Mouse (Mus musculus) urinary bladder, postnatal 14 days (tissue): ENCODE results near the gene Zdhhc8.
"Not testable (repeated sequence)": the region's sequence is repeated elsewhere in the genome, so short reads cannot be mapped to it uniquely, and the experiment has no call there.

Experiments used
- DNase-seq: peaks from one replicate; pipeline ENCODE4 v3.0.0; 2021; ENCODE audit warnings: low spot score

Zdhhc8 gene

GRCm38 (mm10) chr16:18195561-18195960 lies 39.4 kb downstream of the Zdhhc8 start:
- DNase-seq = not testable (repeated sequence)

DNA sequence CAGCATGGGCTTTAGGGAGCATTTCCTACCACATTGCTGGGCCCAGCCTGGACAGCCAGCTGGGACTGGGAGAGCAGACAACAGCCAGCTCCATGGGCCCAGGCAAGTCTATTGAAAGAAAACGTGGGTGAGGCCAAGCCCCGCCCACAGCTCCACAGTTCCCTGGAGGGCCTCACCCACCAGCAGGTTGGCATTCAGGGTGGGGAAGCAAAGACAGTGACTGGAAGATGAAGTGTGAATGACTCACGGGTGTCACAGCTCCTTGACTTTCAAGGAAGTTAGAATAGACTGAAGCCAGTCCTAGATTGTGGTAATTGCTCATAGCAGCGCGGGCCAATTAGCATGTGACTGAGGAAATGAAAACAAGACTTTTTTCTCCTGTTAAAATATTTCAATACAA lies 39.9 kb downstream of the Zdhhc8 start:
- peak; percentile 65 for DNase-seq

- no peak for DNase-seq
Observed at GRCm38 (mm10) chr16:18194208-18194985, 40.5 kb downstream of the Zdhhc8 start.

GRCm38 (mm10) chr16:18191006-18191405 lies 43.9 kb downstream of the Zdhhc8 start:
- no peak for DNase-seq

DNA sequence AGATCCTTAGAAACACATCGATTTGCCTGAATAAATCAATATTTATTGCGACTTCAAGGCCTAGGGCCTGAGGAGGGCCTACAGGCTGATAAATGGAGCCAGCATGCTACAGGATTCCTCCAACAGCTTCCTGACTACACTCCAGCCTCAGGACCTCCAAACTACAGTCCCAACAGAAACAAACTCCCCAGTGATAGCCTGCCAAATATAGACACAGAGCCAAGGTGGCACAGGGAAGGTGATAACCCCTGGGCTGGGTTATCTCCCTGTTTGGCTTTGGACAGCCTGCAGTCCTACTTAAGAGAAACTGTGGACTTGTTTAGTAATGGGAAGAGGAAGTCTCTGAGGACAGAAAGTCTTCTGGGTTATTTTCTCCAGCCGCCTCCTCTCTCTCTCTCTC lies 47.7 kb downstream of the Zdhhc8 start:
- no peak for DNase-seq

- DNase-seq = no peak
Observed at GRCm38 (mm10) chr16:18186798-18187197, 48.1 kb downstream of the Zdhhc8 start.

DNA sequence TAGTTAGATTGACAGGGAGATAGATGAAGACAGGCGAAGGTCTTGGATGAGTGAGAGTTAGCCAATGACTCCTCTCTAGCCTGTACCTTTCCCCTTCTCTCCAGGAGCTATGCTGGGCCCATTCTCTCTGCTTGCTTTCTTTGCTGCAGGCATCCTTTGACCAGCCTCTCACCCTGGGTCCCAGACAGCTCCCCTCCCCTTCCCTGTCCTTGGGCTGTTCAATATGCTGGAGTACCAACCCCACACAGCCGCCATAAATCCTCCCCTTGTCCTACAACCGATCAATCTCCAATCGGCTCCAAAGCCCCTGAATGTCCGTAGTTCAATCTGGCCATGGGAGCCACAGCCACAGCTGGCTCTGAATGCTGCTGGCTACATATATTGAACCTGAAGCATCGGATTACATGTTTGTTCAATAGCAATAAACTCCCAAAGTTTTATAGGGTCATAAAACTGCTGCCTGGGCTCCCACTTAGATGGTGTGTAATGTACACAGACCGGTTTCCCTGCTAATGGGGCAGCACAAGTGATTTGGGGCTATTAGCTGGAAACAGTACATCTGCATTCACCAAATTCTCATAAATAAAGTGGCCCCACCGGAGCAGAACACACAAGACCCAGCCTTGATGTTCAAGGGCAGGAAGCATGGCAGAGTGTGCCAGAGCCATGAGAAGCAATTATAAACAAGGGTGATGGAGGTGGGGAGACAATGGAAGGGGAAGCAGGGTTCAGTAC lies 49.1 kb downstream of the Zdhhc8 start:
- no peak for DNase-seq

- DNase-seq = no peak
Observed at GRCm38 (mm10) chr16:18182766-18183165, 52.2 kb downstream of the Zdhhc8 start.

DNA sequence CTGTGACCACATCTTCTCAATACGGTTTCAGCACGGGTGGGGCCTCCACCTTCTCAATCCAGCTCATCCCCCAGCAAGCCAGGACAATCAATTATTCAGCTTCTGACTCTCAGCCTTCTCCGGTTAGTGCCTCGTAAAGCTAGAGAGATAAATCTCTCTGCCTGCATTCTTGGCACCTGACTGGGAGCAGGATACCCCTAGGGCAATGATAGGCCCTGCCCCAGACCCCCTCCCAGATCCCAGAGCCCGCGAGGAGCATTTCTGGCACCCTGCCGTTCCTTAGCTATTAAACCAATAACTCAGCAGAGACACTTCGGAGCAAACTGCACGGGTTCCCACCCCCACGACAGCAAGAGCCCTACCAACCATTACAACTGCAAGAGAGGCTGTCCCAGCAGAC lies 53.5 kb downstream of the Zdhhc8 start:
- DNase-seq = no peak

GRCm38 (mm10) chr16:18179591-18179990 lies 55.3 kb downstream of the Zdhhc8 start:
- no peak for DNase-seq

DNA sequence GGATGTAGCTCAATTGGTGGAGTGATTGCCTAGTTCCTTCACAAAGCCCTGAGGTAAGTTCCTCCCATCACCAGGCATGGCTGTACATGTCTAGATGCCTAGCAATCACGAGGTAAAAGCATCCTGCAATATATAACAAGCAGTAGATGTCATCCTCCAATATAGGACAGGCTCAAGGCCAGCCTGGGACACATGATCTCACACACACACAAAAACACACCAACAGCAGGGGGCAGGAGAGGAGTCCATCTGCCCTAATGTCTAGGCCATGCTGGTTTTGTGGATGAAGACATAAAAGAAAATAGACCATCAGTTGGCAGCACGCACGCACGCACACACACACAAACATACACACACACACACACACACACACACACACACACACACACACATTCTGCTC lies 58.2 kb downstream of the Zdhhc8 start:
- no peak for DNase-seq

DNA sequence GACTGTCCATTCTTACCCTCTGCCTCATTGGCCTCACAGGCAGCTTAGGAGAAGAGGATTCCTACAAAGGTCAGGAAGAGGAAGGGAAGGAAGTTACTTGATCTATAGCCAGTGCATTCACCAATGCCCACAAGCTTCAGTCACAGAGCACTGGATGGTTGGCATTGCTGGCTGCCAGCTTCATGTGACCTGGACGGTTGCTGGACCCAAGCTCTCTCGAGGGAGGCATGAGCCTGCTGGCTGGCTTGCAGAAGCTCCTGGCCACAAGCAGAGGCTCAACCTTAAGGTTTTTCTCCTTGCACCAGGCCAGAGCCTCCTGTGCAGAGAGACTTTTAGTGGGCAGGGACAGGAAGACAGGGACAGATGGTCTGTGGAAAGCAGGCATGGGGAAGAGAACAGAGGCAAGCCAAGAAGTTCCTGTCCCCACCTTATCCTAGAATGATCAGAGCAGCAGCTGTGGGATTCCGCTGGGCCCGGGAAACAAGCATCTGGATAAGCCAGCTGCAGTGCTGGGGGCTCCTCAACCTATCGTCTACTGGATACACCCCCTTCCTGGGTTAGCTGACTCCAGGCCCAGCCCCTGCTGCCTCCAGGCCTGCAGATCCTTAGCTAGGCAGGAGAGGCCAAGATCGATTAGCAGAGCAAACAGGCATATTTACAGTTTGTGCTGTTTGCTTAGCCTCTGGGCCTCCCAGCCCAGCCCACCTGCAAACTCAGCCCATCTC lies 59.0 kb downstream of the Zdhhc8 start:
- no peak for DNase-seq

DNA sequence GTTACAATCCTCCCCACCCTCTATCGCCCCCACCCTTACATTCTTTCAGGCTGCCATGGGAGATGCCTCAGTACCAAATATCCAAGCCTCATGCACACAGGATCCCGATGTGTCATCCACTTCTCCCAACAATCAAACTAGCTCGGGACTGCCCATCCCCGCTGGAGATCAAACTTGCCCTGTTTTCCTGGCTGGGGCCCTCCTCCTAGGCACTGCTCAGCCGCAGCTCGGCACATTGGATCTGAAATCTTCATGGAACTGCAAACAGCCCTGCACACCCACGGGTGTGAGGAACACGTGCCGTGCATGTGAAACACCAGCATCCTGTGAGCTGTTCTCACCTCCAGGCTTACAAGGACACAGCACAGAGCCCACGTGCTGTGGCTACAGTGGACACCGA lies 61.1 kb downstream of the Zdhhc8 start:
- no peak for DNase-seq

DNA sequence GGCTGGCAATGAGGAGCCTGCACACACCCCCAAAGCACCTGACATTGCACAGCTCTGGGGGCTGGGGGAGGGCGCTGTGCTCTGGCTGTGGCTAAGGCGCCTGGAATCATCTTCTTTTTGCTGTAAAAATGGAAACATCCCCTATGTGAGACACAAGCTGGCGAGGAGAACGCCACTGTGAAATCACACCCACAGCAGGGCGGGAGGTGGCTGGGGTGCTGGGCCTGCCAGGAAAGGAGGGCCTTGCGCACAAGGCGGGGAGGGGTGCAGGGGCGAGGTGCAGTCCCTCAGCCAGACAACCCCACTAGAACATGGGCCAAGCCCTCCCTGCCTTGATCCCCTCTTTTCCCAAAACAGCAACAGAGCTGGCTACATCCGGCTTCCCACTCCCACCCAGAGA lies 61.7 kb downstream of the Zdhhc8 start:
- DNase-seq = no peak

DNA sequence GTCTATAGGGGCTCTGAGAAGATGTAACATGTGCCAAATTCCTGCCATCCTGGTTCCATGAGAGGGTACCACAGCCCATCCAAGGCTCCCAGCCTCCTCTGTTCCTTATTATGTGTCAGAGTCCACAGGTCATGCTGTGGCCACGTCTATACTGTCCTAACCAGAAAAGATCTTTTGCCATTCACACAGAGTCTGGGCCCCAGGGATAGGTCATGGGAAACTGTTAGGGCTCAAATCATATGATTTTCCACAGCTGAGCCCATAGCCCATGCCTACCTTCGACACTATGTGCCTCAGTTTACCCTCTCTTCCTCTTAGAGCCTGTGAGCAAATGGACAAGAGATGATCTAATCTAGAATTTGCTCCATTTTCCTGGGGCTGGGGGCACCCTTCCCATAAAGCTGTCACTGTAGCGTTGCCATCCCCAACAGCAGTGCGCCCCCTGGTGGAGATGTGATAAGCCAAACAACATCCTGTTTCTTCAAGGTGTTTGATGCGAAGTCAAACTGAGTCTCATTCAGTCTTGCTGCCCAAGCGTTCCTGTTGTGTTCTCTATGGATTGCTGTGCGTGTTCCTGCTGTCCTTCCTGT lies 62.6 kb downstream of the Zdhhc8 start:
- peak; percentile 83 for DNase-seq
